Mouse (Mus musculus) heart, embryonic 10.5 days (tissue): Measurements from ENCODE around the gene Dstyk. TPM values are rescaled to one million over a fixed set of nuclear protein-coding genes. Genes with fewer than 3 reads are reported as not detected.

Experiments
- DNase-seq: peaks from one replicate; pipeline ENCODE4 v3.0.0-alpha.2; 2017; ENCODE audit warnings: low spot score
- H3K27ac ChIP-seq: fragments of 300-500 bp; sonication (generic); 2 replicates; pipeline ENCODE4 v1.5.1; 2016; ENCODE audit warnings: mild to moderate bottlenecking
- H3K27me3 ChIP-seq: fragments of 300-500 bp; sonication (generic); 2 replicates; pipeline ENCODE4 v1.6.1; 2016; ENCODE audit warnings: mild to moderate bottlenecking; ENCODE audit not compliant: poor library complexity, insufficient read depth, severe bottlenecking
- H3K36me3 ChIP-seq: fragments of 300-500 bp; sonication (generic); 2 replicates; pipeline ENCODE4 v1.6.1; 2016; ENCODE audit warnings: mild to moderate bottlenecking, moderate library complexity
- H3K4me1 ChIP-seq: fragments of 300-500 bp; sonication (generic); 2 replicates; pipeline ENCODE4 v1.6.1; 2016; ENCODE audit warnings: mild to moderate bottlenecking
- H3K4me3 ChIP-seq: fragments of 300-500 bp; sonication (generic); 2 replicates; pipeline ENCODE4 v1.5.1; 2016; ENCODE audit warnings: mild to moderate bottlenecking, moderate library complexity
- H3K9me3 ChIP-seq: fragments of 300-500 bp; sonication (generic); 2 replicates; pipeline ENCODE4 v1.6.1; 2016; ENCODE audit warnings: mild to moderate bottlenecking, moderate library complexity
- WGBS: fragments of 180-500 bp; shearing (Covaris S2); methylation state at CpG from one replicate; pipeline ENCODE4 v1.1.7; 2016; 5-methylcytosine and 5-hydroxymethylcytosine counted together
- polyA plus RNA-seq: library from polyadenylated mRNA; unstranded; fragments of >200 nt; fragmentation: Nextera tagmentation; extraction: Ambion mirVana; gene quantifications from 2 replicates; pipeline ENCODE4 v1.2.1, GENCODE M21; 2016

Dstyk gene
- polyA plus RNA-seq, 1 experiment from 2014 or later, result 10.6 TPM

DNA sequence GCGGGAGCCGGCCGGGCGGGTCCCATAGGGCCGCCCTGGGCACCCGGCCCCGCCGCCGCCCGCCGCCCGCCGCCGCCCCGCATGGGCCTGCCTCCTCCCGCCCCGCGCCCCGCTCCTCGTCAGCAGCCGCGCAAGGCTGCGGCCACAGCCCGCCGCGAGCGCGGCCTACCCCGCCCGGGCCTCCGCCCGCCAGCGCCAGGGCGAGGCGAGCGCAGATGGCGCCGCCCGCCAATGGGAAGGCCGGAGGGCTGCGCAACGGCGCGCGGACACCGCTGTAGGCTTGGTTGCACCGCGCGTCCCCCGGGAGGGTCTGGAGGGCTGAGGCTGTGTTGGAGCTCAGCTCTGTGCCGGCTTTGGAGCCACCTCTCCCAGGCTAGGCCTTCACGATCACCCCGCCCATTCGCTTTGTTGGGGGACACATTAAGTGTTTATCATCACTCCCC, 25.8 kb upstream of the Dstyk start:
- Histone ChIP-seq H3K36me3 (no peaks in the 10 kb centered on the region), H3K4me3 (peak overlapping the region; percentile 82), H3K4me1 (peaks cover 43% of the 10 kb centered on the region), H3K27ac (peak overlapping the region; percentile 95), H3K27me3 (0 out of 2 replicates have a peak, but pooled peaks cover 10% of the 10 kb centered on the region), H3K9me3 (no peaks in the 10 kb centered on the region)
- DNase-seq, result no peak
- WGBS, result 2% methylated on average over 17 of the region's 54 CpGs

GRCm38 (mm10) chr1:132392872-132393271, 24.5 kb upstream of the Dstyk start:
- H3K36me3 ChIP-seq, result no peaks in the 10 kb centered on the region
- DNase-seq, result no peak
- peaks cover 38% of the 10 kb centered on the region for H3K4me1 ChIP-seq
- no peak overlapping the region for H3K4me3 ChIP-seq
- WGBS, result 72% methylated on average over 5 of the region's 5 CpGs
- 0 out of 2 replicates have a peak, but pooled peaks cover 10% of the 10 kb centered on the region for H3K27me3 ChIP-seq
- 0 out of 2 replicates have a peak, but pooled peaks cover 3% of the 10 kb centered on the region for H3K9me3 ChIP-seq
- no peak overlapping the region for H3K27ac ChIP-seq

DNA sequence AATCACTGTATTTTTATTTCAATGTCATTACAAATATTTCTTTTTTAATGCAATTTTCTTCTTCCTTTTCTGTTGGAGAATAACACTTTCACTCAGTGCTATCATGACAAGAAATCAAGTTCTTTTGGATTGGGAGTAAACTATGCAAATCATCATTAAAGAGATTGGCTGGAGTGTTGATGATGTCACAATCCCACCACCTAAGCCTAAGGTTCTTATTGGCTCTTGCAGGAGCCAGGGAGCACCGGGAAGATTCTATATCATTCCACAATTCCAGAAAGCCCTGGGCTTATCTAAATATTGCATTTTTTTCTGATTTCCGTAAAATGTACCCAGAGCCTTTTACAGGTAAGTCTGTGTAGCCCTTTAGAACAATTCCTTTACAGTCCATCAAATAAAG, 20.6 kb upstream of the Dstyk start:
- Histone ChIP-seq H3K27me3 (0 out of 2 replicates have a peak, but pooled peaks cover 10% of the 10 kb centered on the region), H3K27ac (no peak overlapping the region), H3K36me3 (no peaks in the 10 kb centered on the region), H3K4me1 (peaks cover 3% of the 10 kb centered on the region; the same call in 1 of the 2 replicates), H3K9me3 (0 out of 2 replicates have a peak, but pooled peaks cover 3% of the 10 kb centered on the region), H3K4me3 (no peak overlapping the region)
- 58% methylated on average over 2 of the region's 2 CpGs for WGBS
- no peak for DNase-seq

DNA sequence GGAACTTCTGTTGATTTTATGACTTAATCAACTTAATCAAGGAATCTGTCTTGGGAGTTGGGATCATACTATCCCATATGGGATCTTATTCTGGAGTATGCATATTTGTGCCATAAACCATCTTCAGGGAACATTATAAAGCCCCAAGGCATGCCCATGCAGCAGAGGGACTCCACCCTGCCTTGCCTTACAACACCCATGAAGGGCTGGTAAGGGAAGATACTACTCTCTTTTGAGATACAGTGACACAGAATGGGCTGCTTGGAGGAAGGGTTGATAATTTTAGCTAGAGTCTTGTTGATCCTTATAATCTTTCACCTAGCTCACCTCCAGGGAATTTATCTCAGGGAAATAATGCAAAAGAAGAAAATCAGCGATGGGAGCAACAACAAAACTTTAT, 16.8 kb upstream of the Dstyk start:
- WGBS, result 56% methylated on average over 1 of the region's 1 CpGs
- DNase-seq, result no peak
- H3K27me3 ChIP-seq, result no peaks in the 10 kb centered on the region
- no peaks in the 10 kb centered on the region for H3K36me3 ChIP-seq
- no peak overlapping the region for H3K27ac ChIP-seq
- 0 out of 2 replicates have a peak, but pooled peaks cover 3% of the 10 kb centered on the region for H3K9me3 ChIP-seq
- H3K4me1 ChIP-seq, result no peaks in the 10 kb centered on the region
- no peak overlapping the region for H3K4me3 ChIP-seq

- Histone ChIP-seq H3K4me3 (no peak overlapping the region), H3K27me3 (no peaks in the 10 kb centered on the region), H3K36me3 (no peaks in the 10 kb centered on the region), H3K27ac (no peak overlapping the region), H3K9me3 (0 out of 2 replicates have a peak, but pooled peaks cover 3% of the 10 kb centered on the region), H3K4me1 (no peaks in the 10 kb centered on the region)
- WGBS, result 78% methylated on average over 1 of the region's 1 CpGs
- no peak for DNase-seq
Observed at GRCm38 (mm10) chr1:132401843-132402242, 15.5 kb upstream of the Dstyk start.

DNA sequence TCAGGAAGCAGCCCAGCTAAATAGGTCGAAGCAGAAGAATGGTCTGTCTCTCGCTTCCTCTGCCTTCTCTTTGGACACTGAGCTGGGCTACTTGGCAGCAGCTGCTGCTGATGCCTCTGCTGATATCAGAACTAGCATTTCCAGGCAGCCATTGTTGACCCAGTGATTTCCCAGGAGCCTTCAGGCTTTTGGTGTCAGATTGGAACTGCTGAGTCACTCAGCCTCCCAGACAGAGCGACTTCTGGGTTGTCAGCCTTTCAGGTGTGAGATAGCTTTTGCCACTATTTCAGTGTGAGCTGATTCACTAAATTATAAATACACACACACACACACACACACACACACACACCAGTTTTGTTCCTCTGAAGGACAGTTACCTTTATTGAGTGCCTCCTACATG, 6.7 kb upstream of the Dstyk start:
- no peaks in the 10 kb centered on the region for H3K9me3 ChIP-seq
- 77% methylated on average over 3 of the region's 3 CpGs for WGBS
- H3K27me3 ChIP-seq, result no peaks in the 10 kb centered on the region
- no peak overlapping the region for H3K27ac ChIP-seq
- no peaks in the 10 kb centered on the region for H3K36me3 ChIP-seq
- no peak overlapping the region for H3K4me3 ChIP-seq
- DNase-seq, result peak; percentile 79
- H3K4me1 ChIP-seq, result no peaks in the 10 kb centered on the region

DNA sequence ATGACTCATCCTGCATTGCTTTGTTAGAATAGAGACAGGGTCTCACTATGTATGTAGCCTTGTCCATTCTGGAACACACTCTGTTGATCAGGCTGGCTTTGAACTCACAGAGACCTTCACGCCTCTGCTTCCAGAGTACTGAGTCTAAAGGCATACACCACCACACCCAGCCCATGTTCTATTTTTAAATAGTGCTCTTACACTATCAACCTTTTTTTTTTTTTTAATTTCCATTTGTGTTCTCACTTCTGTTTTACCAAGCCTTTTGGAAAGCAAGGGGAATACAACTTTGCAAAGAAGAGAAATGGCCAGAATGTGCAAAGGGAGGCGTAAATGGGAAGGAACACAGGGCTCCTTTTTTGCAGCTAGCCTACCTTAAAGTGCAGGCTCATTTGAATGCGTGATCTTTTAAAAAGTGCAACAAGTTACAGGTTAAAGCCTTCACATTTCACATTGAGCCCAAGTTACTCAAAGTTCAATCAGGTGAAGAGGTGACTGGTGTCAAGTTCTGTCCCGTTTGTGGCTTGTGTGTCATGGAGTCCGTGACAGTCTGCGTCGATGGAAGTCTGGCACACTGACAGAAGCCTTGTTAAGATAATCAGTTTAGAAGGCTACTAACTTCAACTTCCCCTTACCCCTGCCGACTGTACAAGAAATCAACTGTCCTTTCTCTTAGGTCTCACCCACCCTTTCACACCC, 962 bp upstream of the Dstyk start:
- no peaks in the 10 kb centered on the region for H3K27me3 ChIP-seq
- H3K36me3 ChIP-seq, result no peaks in the 10 kb centered on the region
- DNase-seq, result no peak
- peaks cover 19% of the 10 kb centered on the region for H3K4me1 ChIP-seq
- WGBS, result 59% methylated on average over 8 of the region's 8 CpGs
- H3K27ac ChIP-seq, result no peak overlapping the region
- H3K4me3 ChIP-seq, result no peak overlapping the region; the same call in 1 of the 2 replicates
- no peaks in the 10 kb centered on the region for H3K9me3 ChIP-seq

DNA sequence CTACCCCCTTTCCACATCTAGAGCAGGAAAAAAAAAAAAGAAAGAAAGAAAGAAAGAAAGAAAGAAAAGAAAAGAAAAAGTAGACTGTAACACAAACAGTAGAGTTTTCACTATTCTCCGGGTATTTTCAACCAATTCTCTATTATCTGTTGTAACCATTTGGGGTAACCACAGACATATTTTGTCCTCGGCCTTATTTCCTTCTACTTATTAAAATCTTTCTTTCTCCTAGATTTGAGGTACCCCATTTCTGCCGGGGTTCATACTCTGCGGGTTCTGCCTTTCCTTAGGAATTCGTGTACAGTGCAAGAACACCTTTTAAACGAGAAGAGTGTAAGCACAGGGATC, 438 bp upstream of the Dstyk start:
- Histone ChIP-seq H3K27me3 (no peaks in the 10 kb centered on the region), H3K36me3 (no peaks in the 10 kb centered on the region), H3K4me1 (peaks cover 19% of the 10 kb centered on the region), H3K27ac (peak overlapping the region; percentile 96), H3K4me3 (peak overlapping the region; percentile 91), H3K9me3 (no peaks in the 10 kb centered on the region)
- WGBS, result 18% methylated on average over 6 of the region's 6 CpGs
- DNase-seq, result no peak

DNA sequence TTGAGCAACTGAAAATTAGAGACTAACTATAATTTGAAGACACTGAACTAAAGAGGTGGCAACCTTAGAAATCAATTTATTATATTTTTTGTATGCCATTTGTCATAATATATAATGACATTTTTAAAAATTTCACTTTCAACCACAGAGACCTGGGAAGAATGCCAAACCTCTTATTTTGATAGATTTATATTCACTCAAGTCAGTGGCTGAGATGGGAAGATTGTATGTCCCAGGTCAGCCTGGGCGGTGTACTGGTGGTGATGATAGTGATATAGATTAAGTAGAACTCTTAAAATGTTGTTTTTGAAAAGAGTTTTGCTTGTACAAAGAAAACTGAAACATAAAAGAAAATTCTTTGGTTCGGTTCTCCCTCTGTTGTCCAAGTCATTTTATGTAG, 2.9 kb downstream of the Dstyk start:
- H3K4me1 ChIP-seq, result peaks cover 19% of the 10 kb centered on the region
- WGBS, result 83% methylated on average over 2 of the region's 2 CpGs
- no peak for DNase-seq

GRCm38 (mm10) chr1:132420662-132421061, 3.3 kb downstream of the Dstyk start:
- Histone ChIP-seq H3K36me3 (peaks cover 5% of the 10 kb centered on the region), H3K4me1 (peaks cover 19% of the 10 kb centered on the region), H3K27me3 (no peaks in the 10 kb centered on the region), H3K4me3 (no peak overlapping the region), H3K27ac (no peak overlapping the region), H3K9me3 (no peaks in the 10 kb centered on the region)
- DNase-seq, result no peak
- WGBS, result 83% methylated on average over 7 of the region's 7 CpGs

More for the DNA sequence above, 2.9 kb downstream of the Dstyk start:
- Histone ChIP-seq H3K9me3 (no peaks in the 10 kb centered on the region), H3K27me3 (no peaks in the 10 kb centered on the region), H3K4me3 (no peak overlapping the region), H3K36me3 (peaks cover 5% of the 10 kb centered on the region), H3K27ac (no peak overlapping the region)

DNA sequence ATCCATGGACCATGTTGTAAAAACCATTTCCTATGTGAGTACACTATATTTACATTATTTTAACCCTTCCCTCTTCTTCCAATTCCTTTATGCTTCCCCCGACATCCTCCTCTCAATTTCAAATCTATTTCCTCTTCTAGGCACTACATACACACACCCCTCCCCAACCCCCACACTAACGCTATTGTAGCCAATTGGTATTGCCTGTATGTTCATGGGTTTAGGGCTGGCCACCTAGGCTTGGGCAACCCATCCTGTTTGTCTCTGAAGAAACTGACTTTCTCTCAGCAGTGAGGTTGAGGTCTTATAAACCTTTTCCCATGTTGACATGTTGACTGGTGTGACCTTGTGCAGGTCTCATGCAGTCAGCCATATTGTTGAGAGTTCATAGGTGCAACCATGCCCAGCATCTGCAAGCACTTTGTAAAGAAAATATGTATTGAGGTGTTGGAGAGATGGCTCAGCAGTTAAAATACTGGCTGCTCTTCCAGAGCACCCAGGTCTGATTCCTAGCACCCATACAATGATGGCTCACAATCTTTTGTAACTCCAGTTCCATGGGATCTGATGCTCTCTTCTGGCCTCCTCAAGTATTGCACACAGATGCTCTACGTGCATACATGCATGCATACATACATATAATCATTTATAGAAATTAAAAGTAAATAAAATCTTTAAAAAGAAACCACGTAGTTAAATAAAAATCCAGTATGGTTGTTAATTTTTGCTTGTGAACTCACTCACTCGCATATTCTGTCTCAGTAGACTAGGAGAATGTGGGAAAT, 5.7 kb downstream of the Dstyk start:
- Histone ChIP-seq H3K4me3 (no peak overlapping the region), H3K9me3 (no peaks in the 10 kb centered on the region), H3K4me1 (peaks cover 8% of the 10 kb centered on the region), H3K36me3 (peaks cover 5% of the 10 kb centered on the region), H3K27ac (no peak overlapping the region), H3K27me3 (no peaks in the 10 kb centered on the region)
- DNase-seq, result no peak
- 87% methylated on average over 5 of the region's 5 CpGs for WGBS

- Histone ChIP-seq H3K27ac (no peak overlapping the region), H3K4me3 (no peak overlapping the region), H3K4me1 (no peaks in the 10 kb centered on the region), H3K27me3 (no peaks in the 10 kb centered on the region), H3K36me3 (peaks cover 5% of the 10 kb centered on the region), H3K9me3 (no peaks in the 10 kb centered on the region)
- DNase-seq, result no peak
Observed at GRCm38 (mm10) chr1:132425600-132425999, 8.2 kb downstream of the Dstyk start.

GRCm38 (mm10) chr1:132430818-132431217, 13.5 kb downstream of the Dstyk start:
- WGBS, result 87% methylated on average over 3 of the region's 3 CpGs
- DNase-seq, result no peak
- Histone ChIP-seq H3K9me3 (no peaks in the 10 kb centered on the region), H3K27me3 (no peaks in the 10 kb centered on the region), H3K4me1 (peaks cover 5% of the 10 kb centered on the region; the same call in 1 of the 2 replicates), H3K27ac (no peak overlapping the region), H3K36me3 (peaks cover 13% of the 10 kb centered on the region), H3K4me3 (no peak overlapping the region)
